Comparison of ENCODE assay signal across 9 mouse cellular contexts in genomic region chr6:52005963-52006648, GRCm38 (mm10). TPM values are rescaled to one million over a fixed set of nuclear protein-coding genes. Genes with fewer than 3 reads are reported as not detected.
DNase-seq lines count a peak whose midpoint lies in the region; ATAC-seq lines count a peak whose summit lies in the region.
"Had no signal": no experiment of that assay in that cellular context is flagged by ENCODE, and none has a peak within 500 bp of the region (broad histone marks: within the 10 kb centered on the region; RNA-seq: fewer than 3 reads in every experiment).

No protein-coding gene starts in this region.

- H3K36me3 ChIP-seq in heart, embryonic 12.5 days, result no peaks in the 10 kb centered on the region
- H3K36me3 ChIP-seq: midbrain, embryonic 12.5 days had no signal

- H3K4me2 ChIP-seq in heart, embryonic 12.5 days, result peak overlapping the region; percentile 50
- H3K4me2 ChIP-seq: midbrain, embryonic 12.5 days had no signal

- peaks cover 9% of the 10 kb centered on the region; the same call in 1 of the 2 replicates for H3K4me1 ChIP-seq in heart, embryonic 12.5 days (replicated peaks)
- H3K4me1 ChIP-seq: midbrain, embryonic 12.5 days had no signal

- ATAC-seq in heart, embryonic 12.5 days (ENCODE audit: insufficient number of reproducible peaks, low FRiP score), result no peak
- ATAC-seq in megakaryocyte progenitor cell, adult 5-6 weeks (replicated peaks; ENCODE audit: poor library complexity), result peak; percentile 60

- WGBS in heart, embryonic 12.5 days, result 3% methylated on average over 19 of the region's 19 CpGs

- DNase-seq in left cerebral cortex, adult 18-20 months (ENCODE audit: low spot score in 2 of 2), result peak; percentile 12 to 37
- DNase-seq in left cerebral cortex, adult 11 months (ENCODE audit: low spot score), result no peak
- peak; percentile 41 for DNase-seq in adrenal gland, postnatal 25 days
- peak; percentile 38 to 42 for DNase-seq in layer of hippocampus, postnatal 36 days
- DNase-seq in urinary bladder, postnatal 10 days (ENCODE audit: low spot score), result no peak
- no peak for DNase-seq in cerebellum, adult 11 months

- peaks cover 61% of the 10 kb centered on the region for H3K27me3 ChIP-seq in heart, embryonic 12.5 days (replicated peaks)

- peak overlapping the region; percentile 7; the same call in 1 of the 2 replicates for H3K4me3 ChIP-seq in heart, embryonic 12.5 days
- H3K4me3 ChIP-seq: midbrain, embryonic 12.5 days had no signal

- no peaks in the 10 kb centered on the region for H3K9me3 ChIP-seq in heart, embryonic 12.5 days (replicated peaks)
- H3K9me3 ChIP-seq: midbrain, embryonic 12.5 days had no signal

- H3K27ac ChIP-seq in heart, embryonic 12.5 days (ENCODE audit: poor library complexity, severe bottlenecking), result no peak overlapping the region
- H3K27ac ChIP-seq: midbrain, embryonic 12.5 days had no signal

- peak overlapping the region; percentile 46; the same call in 1 of the 2 replicates for H3K9ac ChIP-seq in heart, embryonic 12.5 days
- H3K9ac ChIP-seq: midbrain, embryonic 12.5 days had no signal

RNA-seq across cellular contexts. Expression of gene Skap2, which starts 6.2 kb away (rescaled TPM):
- total RNA-seq in left cerebral cortex, adult 18-20 months (2021), result 10 to 100 TPM; 15.9 to 16.5 TPM
- 40.9 and 48.2 TPM in 2 replicates for total RNA-seq in adrenal gland, postnatal 25 days (2021)
- polyA plus RNA-seq in heart, embryonic 12.5 days (2016; fragmentation: Nextera tagmentation; extraction: Ambion mirVana), result 12.2 and 13.9 TPM in 2 replicates
- total RNA-seq in layer of hippocampus, postnatal 36 days (2021), result 10 to 100 TPM; 16.7 to 16.9 TPM
- 96.8 and 103 TPM in 2 replicates for total RNA-seq in megakaryocyte progenitor cell, adult 5-6 weeks (2015)
- total RNA-seq in megakaryocyte progenitor cell, adult 5-6 weeks (2017), result 139 and 181 TPM in 2 replicates

Comparison
In these comparisons a context has a peak if more than half of its experiments do, and no peak if none do; other contexts are left out.
1. DNase-seq: peak in left cerebral cortex, adult 18-20 months (2 of 2), adrenal gland, postnatal 25 days (single experiment) and layer of hippocampus, postnatal 36 days (2 of 2); none in left cerebral cortex, adult 11 months (single experiment), urinary bladder, postnatal 10 days (single experiment) and cerebellum, adult 11 months (single experiment).